In genomic region chr13:57170180-57170579, GRCm38 (mm10) we compare ENCODE assay signal across 21 mouse cellular contexts.
A peak's percentile ranks its signal among the peaks of the same experiment; 100 is the strongest.
DNase-seq lines count a peak whose midpoint lies in the region; ATAC-seq and TF ChIP-seq lines count a peak whose summit lies in the region.
"Had no signal": no experiment of that assay in that cellular context is flagged by ENCODE, and none has a peak within 500 bp of the region (broad histone marks: within the 10 kb centered on the region; RNA-seq: fewer than 3 reads in every experiment).

No protein-coding gene starts in this region.

- no peak overlapping the region for H3K4me2 ChIP-seq in midbrain, postnatal 0 days (ENCODE audit: low read depth, low read length, poor library complexity, severe bottlenecking)
- no peak overlapping the region for H3K4me2 ChIP-seq in midbrain, embryonic 13.5 days (replicated peaks)
- H3K4me2 ChIP-seq in kidney, embryonic 15.5 days, result no peak overlapping the region
- H3K4me2 ChIP-seq: embryonic facial prominence, embryonic 12.5 days; forebrain, embryonic 13.5 days; heart, embryonic 15.5 days; hindbrain, embryonic 15.5 days; intestine, embryonic 15.5 days; midbrain, embryonic 11.5 days had no signal

- TF ChIP-seq CTCF in midbrain, postnatal 0 days (IDR thresholded peaks at IDR 0.05), result no peak

- no peaks in the 10 kb centered on the region for H3K36me3 ChIP-seq in midbrain, postnatal 0 days (ENCODE audit: insufficient read depth, low read length)
- no peaks in the 10 kb centered on the region for H3K36me3 ChIP-seq in midbrain, embryonic 13.5 days
- H3K36me3 ChIP-seq in kidney, embryonic 15.5 days, result no peaks in the 10 kb centered on the region
- H3K36me3 ChIP-seq: embryonic facial prominence, embryonic 12.5 days; heart, embryonic 15.5 days; hindbrain, embryonic 15.5 days; intestine, embryonic 15.5 days had no signal

- no peak for ATAC-seq in midbrain, postnatal 0 days (ENCODE audit: low FRiP score)
- no peak for ATAC-seq in midbrain, embryonic 13.5 days
- ATAC-seq in kidney, embryonic 15.5 days (replicated peaks; ENCODE audit: low FRiP score), result no peak
- ATAC-seq: activated CD4-positive, CD25-positive, alpha-beta regulatory T cell, adult 4 months; forebrain, embryonic 13.5 days; intestine, embryonic 15.5 days had no signal

- no peak overlapping the region for H3K4me3 ChIP-seq in midbrain, postnatal 0 days (ENCODE audit: low read depth, low read length)
- no peak overlapping the region for H3K4me3 ChIP-seq in midbrain, embryonic 13.5 days (replicated peaks)
- H3K4me3 ChIP-seq in kidney, embryonic 15.5 days (replicated peaks), result no peak overlapping the region
- H3K4me3 ChIP-seq: embryonic facial prominence, embryonic 12.5 days; erythroblast, embryonic 14.5 days; forebrain, embryonic 13.5 days; gastrocnemius, adult 2 months; heart, embryonic 15.5 days; hindbrain, embryonic 15.5 days; intestine, embryonic 15.5 days had no signal

- DNase-seq in midbrain, postnatal 0 days (ENCODE audit: low spot score), result peak; percentile 58
- peak; percentile 58 for DNase-seq in cerebellum, adult 11-12 months
- DNase-seq in cerebellum, adult 9-11 months, result peak; percentile 63
- DNase-seq in kidney, adult 8-10 months, result no peak
- DNase-seq in frontal cortex, postnatal 25 days (ENCODE audit: low spot score in 2 of 2), result no peak
- DNase-seq: adrenal gland, adult 8-10 months; gastrocnemius, adult 2 months; heart, postnatal 36 days; kidney, postnatal 4 days; lung, postnatal 10 days; right cerebral cortex, postnatal 25 days had no signal

- H3K27ac ChIP-seq in midbrain, postnatal 0 days (ENCODE audit: low read depth, low read length), result no peak overlapping the region
- no peak overlapping the region for H3K27ac ChIP-seq in midbrain, embryonic 13.5 days
- H3K27ac ChIP-seq in kidney, embryonic 15.5 days, result no peak overlapping the region
- H3K27ac ChIP-seq: embryonic facial prominence, embryonic 12.5 days; forebrain, embryonic 13.5 days; gastrocnemius, adult 2 months; heart, embryonic 15.5 days; hindbrain, embryonic 15.5 days; intestine, embryonic 15.5 days had no signal

- H3K4me1 ChIP-seq in midbrain, postnatal 0 days (ENCODE audit: insufficient read depth, low read length), result no peaks in the 10 kb centered on the region
- H3K4me1 ChIP-seq in midbrain, embryonic 13.5 days (replicated peaks), result no peaks in the 10 kb centered on the region
- H3K4me1 ChIP-seq in kidney, embryonic 15.5 days, result no peaks in the 10 kb centered on the region
- H3K4me1 ChIP-seq: embryonic facial prominence, embryonic 12.5 days; forebrain, embryonic 13.5 days; heart, embryonic 15.5 days; hindbrain, embryonic 15.5 days; intestine, embryonic 15.5 days had no signal

- no peaks in the 10 kb centered on the region for H3K9me3 ChIP-seq in midbrain, postnatal 0 days (ENCODE audit: low read length)
- no peaks in the 10 kb centered on the region for H3K9me3 ChIP-seq in midbrain, embryonic 13.5 days
- no peaks in the 10 kb centered on the region for H3K9me3 ChIP-seq in kidney, embryonic 15.5 days (replicated peaks)
- H3K9me3 ChIP-seq: embryonic facial prominence, embryonic 12.5 days; forebrain, embryonic 13.5 days; heart, embryonic 15.5 days; hindbrain, embryonic 15.5 days; intestine, embryonic 15.5 days had no signal

- WGBS in midbrain, postnatal 0 days, result 65% methylated on average over 3 of the region's 3 CpGs
- WGBS in midbrain, embryonic 13.5 days, result 61% methylated on average over 3 of the region's 3 CpGs
- 76% methylated on average over 3 of the region's 3 CpGs for WGBS in kidney, embryonic 15.5 days

- no peak overlapping the region for H3K9ac ChIP-seq in midbrain, postnatal 0 days (replicated peaks; ENCODE audit: low read length, poor library complexity, severe bottlenecking)
- no peak overlapping the region for H3K9ac ChIP-seq in midbrain, embryonic 13.5 days (replicated peaks)
- no peak overlapping the region for H3K9ac ChIP-seq in kidney, embryonic 15.5 days
- H3K9ac ChIP-seq: embryonic facial prominence, embryonic 12.5 days; forebrain, embryonic 13.5 days; heart, embryonic 15.5 days; hindbrain, embryonic 15.5 days; intestine, embryonic 15.5 days had no signal

- H3K27me3 ChIP-seq in midbrain, postnatal 0 days (ENCODE audit: insufficient read depth, low read length), result no peaks in the 10 kb centered on the region; the same call in 1 of the 2 replicates
- H3K27me3 ChIP-seq in midbrain, embryonic 13.5 days, result no peaks in the 10 kb centered on the region
- H3K27me3 ChIP-seq in kidney, embryonic 15.5 days, result no peaks in the 10 kb centered on the region
- H3K27me3 ChIP-seq: embryonic facial prominence, embryonic 12.5 days; forebrain, embryonic 13.5 days; heart, embryonic 15.5 days; hindbrain, embryonic 15.5 days; intestine, embryonic 15.5 days had no signal

Comparison
In these comparisons a context has a peak if more than half of its experiments do, and no peak if none do; other contexts are left out.
1. DNase-seq: peak in midbrain, postnatal 0 days (single experiment), cerebellum, adult 11-12 months (single experiment) and cerebellum, adult 9-11 months (single experiment); none in kidney, adult 8-10 months (0 of 2) and frontal cortex, postnatal 25 days (0 of 2).